Mouse (Mus musculus): ENCODE measurements around the gene Tgfb3. TPM values are rescaled to one million over a fixed set of nuclear protein-coding genes. Genes with fewer than 3 reads are reported as not detected.

Tgfb3 gene
- total and polyA plus RNA-seq, 3 experiments, result 14.8 to 15.4 (median 15.2) TPM

- Histone ChIP-seq H3K79me2 (replicated peaks; ENCODE audit: control insufficient read depth, insufficient read depth, low read length) (no peaks in the 10 kb centered on the region), H3K27ac (no peak overlapping the region), H3K27me3 (ENCODE audit: control insufficient read depth, insufficient read depth, low read length) (no peaks in the 10 kb centered on the region), H3K9ac (ENCODE audit: low read depth, low read length) (no peak overlapping the region), H3K4me1 (ENCODE audit: control insufficient read depth, insufficient read depth, low read length) (peaks cover 4% of the 10 kb centered on the region; the same call in 1 of the 2 replicates), H3K36me3 (ENCODE audit: control insufficient read depth, insufficient read depth, low read length) (no peaks in the 10 kb centered on the region), H3K4me3 (no peak overlapping the region)
- intact Hi-C loops (cut with DNase I), result no loop called here
- no peak for TF ChIP-seq POLR2A (IDR thresholded peaks at IDR 0.05; ENCODE audit: insufficient read depth, low read depth, low read length)
- TF ChIP-seq CTCF (IDR thresholded peaks at IDR 0.05), result no peak
- no peak for TF ChIP-seq EP300 (IDR thresholded peaks at IDR 0.05; ENCODE audit: insufficient read depth, low read depth, low read length)
- WGBS, result 76% methylated on average over 7 of the region's 7 CpGs
- no peak for DNase-seq
These were observed 28.8 kb upstream of the Tgfb3 start for GRCm38 (mm10) chr12:86107645-86108044.

DNA sequence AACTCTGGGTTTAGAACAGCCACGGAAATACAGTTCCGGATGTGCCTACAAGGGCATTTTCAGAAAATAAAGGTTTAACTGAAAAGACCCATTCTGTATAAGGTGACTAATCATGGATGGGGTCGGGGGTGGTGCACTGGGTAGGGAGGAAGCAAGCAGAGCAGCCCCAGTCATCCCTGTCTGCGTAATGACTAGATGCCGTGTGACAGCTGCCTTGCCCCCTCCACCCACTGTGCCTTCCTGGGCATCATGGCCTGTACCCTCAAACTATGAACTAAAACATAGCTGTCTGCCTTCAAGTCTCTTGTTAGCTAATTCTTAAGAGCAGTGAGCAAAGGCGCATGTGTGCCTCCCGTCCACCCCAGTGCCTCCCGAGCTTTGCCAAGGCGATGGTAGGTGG is 27.2 kb upstream of the Tgfb3 start:
- Histone ChIP-seq H3K4me3 (no peak overlapping the region), H3K79me2 (replicated peaks; ENCODE audit: control insufficient read depth, insufficient read depth, low read length) (no peaks in the 10 kb centered on the region), H3K36me3 (ENCODE audit: control insufficient read depth, insufficient read depth, low read length) (no peaks in the 10 kb centered on the region), H3K27me3 (ENCODE audit: control insufficient read depth, insufficient read depth, low read length) (no peaks in the 10 kb centered on the region), H3K4me1 (ENCODE audit: control insufficient read depth, insufficient read depth, low read length) (peaks cover 4% of the 10 kb centered on the region; the same call in 1 of the 2 replicates), H3K27ac (no peak overlapping the region), H3K9ac (ENCODE audit: low read depth, low read length) (no peak overlapping the region)
- TF ChIP-seq CTCF (IDR thresholded peaks at IDR 0.05), result no peak
- no peak for TF ChIP-seq EP300 (IDR thresholded peaks at IDR 0.05; ENCODE audit: insufficient read depth, low read depth, low read length)
- no peak for TF ChIP-seq POLR2A (IDR thresholded peaks at IDR 0.05; ENCODE audit: insufficient read depth, low read depth, low read length)
- WGBS, result 94% methylated on average over 9 of the region's 9 CpGs
- no peak for DNase-seq
- intact Hi-C loops (cut with DNase I), result no loop called here

DNA sequence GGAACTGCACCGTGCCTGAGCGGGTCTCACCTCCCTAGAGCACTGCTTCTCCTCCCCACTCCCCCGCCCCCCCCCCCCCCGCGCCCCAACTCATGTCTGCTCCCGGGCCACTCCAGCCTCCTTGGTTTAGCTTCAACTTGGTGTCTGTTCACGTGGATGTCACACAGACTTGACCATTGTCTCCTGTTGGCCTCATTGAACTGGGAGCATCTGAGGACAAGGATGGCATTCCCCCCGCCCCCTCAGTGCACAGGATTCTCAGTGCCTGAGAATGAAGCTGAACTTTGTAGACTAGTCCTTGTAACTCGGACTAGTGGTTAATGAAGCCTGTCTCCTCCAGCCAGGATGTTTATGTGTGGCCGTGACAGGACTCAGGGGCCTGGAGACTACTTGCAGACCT is 26.7 kb upstream of the Tgfb3 start:
- no peak for DNase-seq
- no peaks in the 10 kb centered on the region for H3K36me3 ChIP-seq (ENCODE audit: control insufficient read depth, insufficient read depth, low read length)
- no peak overlapping the region for H3K4me3 ChIP-seq
- H3K9ac ChIP-seq (ENCODE audit: low read depth, low read length), result no peak overlapping the region
- no peaks in the 10 kb centered on the region for H3K27me3 ChIP-seq (ENCODE audit: control insufficient read depth, insufficient read depth, low read length)
- H3K4me1 ChIP-seq (ENCODE audit: control insufficient read depth, insufficient read depth, low read length), result peaks cover 4% of the 10 kb centered on the region; the same call in 1 of the 2 replicates
- H3K27ac ChIP-seq, result no peak overlapping the region; the same call in 1 of the 2 replicates
- no peaks in the 10 kb centered on the region for H3K79me2 ChIP-seq (replicated peaks; ENCODE audit: control insufficient read depth, insufficient read depth, low read length)
- WGBS, result 70% methylated on average over 10 of the region's 10 CpGs
- no peak for TF ChIP-seq EP300 (IDR thresholded peaks at IDR 0.05; ENCODE audit: insufficient read depth, low read depth, low read length)
- no peak for TF ChIP-seq POLR2A (IDR thresholded peaks at IDR 0.05; ENCODE audit: insufficient read depth, low read depth, low read length)
- no peak for TF ChIP-seq CTCF (IDR thresholded peaks at IDR 0.05)
- intact Hi-C loops (cut with DNase I), result no loop called here

- no peaks in the 10 kb centered on the region for H3K27me3 ChIP-seq (ENCODE audit: control insufficient read depth, insufficient read depth, low read length)
- WGBS, result 57% methylated on average over 11 of the region's 11 CpGs
- H3K27ac ChIP-seq, result peak overlapping the region; percentile 76
- H3K36me3 ChIP-seq (ENCODE audit: control insufficient read depth, insufficient read depth, low read length), result no peaks in the 10 kb centered on the region
- no peak overlapping the region for H3K4me3 ChIP-seq
- no peaks in the 10 kb centered on the region for H3K79me2 ChIP-seq (replicated peaks; ENCODE audit: control insufficient read depth, insufficient read depth, low read length)
- intact Hi-C loops (cut with DNase I), result no loop called here
- H3K4me1 ChIP-seq (ENCODE audit: control insufficient read depth, insufficient read depth, low read length), result peaks cover 6% of the 10 kb centered on the region; the same call in 1 of the 2 replicates
- TF ChIP-seq CTCF (IDR thresholded peaks at IDR 0.05) (0 out of 2 replicates have a peak, but pooled peaks have one; percentile 6), POLR2A (IDR thresholded peaks at IDR 0.05; ENCODE audit: insufficient read depth, low read depth, low read length) (peak; percentile 48), EP300 (IDR thresholded peaks at IDR 0.05; ENCODE audit: insufficient read depth, low read depth, low read length) (no peak)
- DNase-seq, result peak; percentile 51 to 67
- no peak overlapping the region for H3K9ac ChIP-seq (ENCODE audit: low read depth, low read length)
These were observed 25.5 kb upstream of the Tgfb3 start for GRCm38 (mm10) chr12:86104297-86104696.

GRCm38 (mm10) chr12:86103852-86104251 is 25.0 kb upstream of the Tgfb3 start:
- H3K4me1 ChIP-seq (ENCODE audit: control insufficient read depth, insufficient read depth, low read length), result peaks cover 6% of the 10 kb centered on the region; the same call in 1 of the 2 replicates
- H3K4me3 ChIP-seq, result no peak overlapping the region
- no peak for TF ChIP-seq POLR2A (IDR thresholded peaks at IDR 0.05; ENCODE audit: insufficient read depth, low read depth, low read length)
- no peak for TF ChIP-seq EP300 (IDR thresholded peaks at IDR 0.05; ENCODE audit: insufficient read depth, low read depth, low read length)
- TF ChIP-seq CTCF (IDR thresholded peaks at IDR 0.05), result no peak
- no peaks in the 10 kb centered on the region for H3K79me2 ChIP-seq (replicated peaks; ENCODE audit: control insufficient read depth, insufficient read depth, low read length)
- no peak overlapping the region for H3K9ac ChIP-seq (ENCODE audit: low read depth, low read length)
- intact Hi-C loops (cut with DNase I), result no loop called here
- WGBS, result 33% methylated on average over 8 of the region's 8 CpGs
- no peak for DNase-seq
- H3K27ac ChIP-seq, result peak overlapping the region; percentile 76
- H3K27me3 ChIP-seq (ENCODE audit: control insufficient read depth, insufficient read depth, low read length), result no peaks in the 10 kb centered on the region
- H3K36me3 ChIP-seq (ENCODE audit: control insufficient read depth, insufficient read depth, low read length), result no peaks in the 10 kb centered on the region

DNA sequence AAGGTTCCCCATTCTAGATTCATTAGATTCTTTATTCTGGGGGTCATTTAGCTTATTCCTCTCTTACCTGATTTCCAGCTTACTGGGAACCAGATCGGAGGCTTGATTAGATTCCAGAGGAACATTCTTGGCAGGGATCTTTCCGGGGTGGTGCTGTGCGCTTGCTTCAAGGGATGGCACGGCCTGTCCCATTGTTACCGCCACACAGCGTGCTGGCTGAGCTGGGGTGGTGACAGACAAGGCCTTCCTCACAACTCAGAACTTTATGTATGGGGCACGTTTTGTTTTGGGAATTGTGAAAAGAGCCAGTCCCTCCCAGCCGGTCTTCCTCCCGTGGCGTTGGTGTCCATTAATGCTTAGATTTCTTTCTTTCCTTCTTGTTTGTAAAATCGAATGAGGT is 24.6 kb upstream of the Tgfb3 start:
- Histone ChIP-seq H3K36me3 (ENCODE audit: control insufficient read depth, insufficient read depth, low read length) (no peaks in the 10 kb centered on the region), H3K79me2 (replicated peaks; ENCODE audit: control insufficient read depth, insufficient read depth, low read length) (no peaks in the 10 kb centered on the region), H3K4me1 (ENCODE audit: control insufficient read depth, insufficient read depth, low read length) (peaks cover 6% of the 10 kb centered on the region; the same call in 1 of the 2 replicates), H3K27me3 (ENCODE audit: control insufficient read depth, insufficient read depth, low read length) (no peaks in the 10 kb centered on the region), H3K4me3 (no peak overlapping the region), H3K9ac (ENCODE audit: low read depth, low read length) (no peak overlapping the region), H3K27ac (peak overlapping the region; percentile 76)
- WGBS, result 56% methylated on average over 11 of the region's 11 CpGs
- DNase-seq, result no peak
- no peak for TF ChIP-seq POLR2A (IDR thresholded peaks at IDR 0.05; ENCODE audit: insufficient read depth, low read depth, low read length)
- TF ChIP-seq EP300 (IDR thresholded peaks at IDR 0.05; ENCODE audit: insufficient read depth, low read depth, low read length), result no peak
- no peak for TF ChIP-seq CTCF (IDR thresholded peaks at IDR 0.05)
- intact Hi-C loops (cut with DNase I), result no loop called here
